8 mouse cellular contexts compared by ENCODE assay signal in genomic region chr10:88669719-88670118, GRCm38 (mm10). TPM values are rescaled to one million over a fixed set of nuclear protein-coding genes. Genes with fewer than 3 reads are reported as not detected.
A peak's percentile ranks its signal among the peaks of the same experiment; 100 is the strongest.
DNase-seq lines count a peak whose midpoint lies in the region; ATAC-seq lines count a peak whose summit lies in the region.

No protein-coding gene starts in this region.

- ATAC-seq in megakaryocyte progenitor cell, adult 5-6 weeks (replicated peaks; ENCODE audit: poor library complexity), result peak; percentile 66
- no peak for ATAC-seq in erythroblast, adult 5-6 weeks (replicated peaks; ENCODE audit: low FRiP score, poor library complexity, severe bottlenecking)

- peak; percentile 26 for DNase-seq in gastrocnemius, postnatal 10 days
- no peak for DNase-seq in gastrocnemius, postnatal 4 days (ENCODE audit: low spot score in 2 of 2)
- peak; percentile 8 for DNase-seq in ovary, postnatal 36 days (ENCODE audit: low spot score)
- DNase-seq in ovary, postnatal 10 days (ENCODE audit: low spot score), result no peak
- DNase-seq in frontal cortex, postnatal 36 days (ENCODE audit: low spot score in 2 of 2), result peak; percentile 21 to 26
- no peak for DNase-seq in yolk sac, embryonic 10.5 days (ENCODE audit: low spot score)

RNA-seq across cellular contexts. Expression of gene Spic, which starts 15.1 kb away (rescaled TPM):
- under 1 TPM in 1 of 2 experiments, not detected in 1; 0.27 TPM for total RNA-seq in gastrocnemius, postnatal 10 days (2021)
- under 1 TPM in 1 of 2 experiments, not detected in 1; 0.29 TPM for total RNA-seq in gastrocnemius, postnatal 4 days (2021)
- 0.39 and 0.42 TPM in 2 replicates for total RNA-seq in megakaryocyte progenitor cell, adult 5-6 weeks (2015)
- total RNA-seq in megakaryocyte progenitor cell, adult 5-6 weeks (2017), result 0.07 and 0.62 TPM in 2 replicates
- 4.6 and 10.4 TPM in 2 replicates for total RNA-seq in erythroblast, adult 5-6 weeks (2015; ENCODE audit: low replicate concordance)
- total RNA-seq in erythroblast, adult 5-6 weeks (2017; ENCODE audit: low replicate concordance), result 5.3 and 15.9 TPM in 2 replicates

Comparison
In these comparisons a context has a peak if more than half of its experiments do, and no peak if none do; other contexts are left out.
1. DNase-seq: peak in gastrocnemius, postnatal 10 days (single experiment), ovary, postnatal 36 days (single experiment) and frontal cortex, postnatal 36 days (2 of 2); none in gastrocnemius, postnatal 4 days (0 of 2), ovary, postnatal 10 days (single experiment) and yolk sac, embryonic 10.5 days (single experiment).